Mouse (Mus musculus): ENCODE measurements around the gene Cemip2. TPM values are rescaled to one million over a fixed set of nuclear protein-coding genes. Genes with fewer than 3 reads are reported as not detected.

Gene Cemip2
- 14.1 and 16.3 TPM in 2 replicates for polyA plus RNA-seq (2015; fragmentation: Nextera tagmentation; extraction: Ambion mirVana)

GRCm38 (mm10) chr19:21778147-21778917 lies at the start of gene Cemip2:
Gene Cemip2 (plus strand): TSS chr19:21778342.
- H3K27me3 ChIP-seq (ENCODE audit: insufficient read depth, low read length): no peaks in the 10 kb centered on the region
- TF ChIP-seq CTCF (IDR thresholded peaks at IDR 0.05; ENCODE audit: low read depth): peak; percentile 65
- peak within 1 kb of the TSS; percentile 89 for H3K4me3 ChIP-seq (replicated peaks; ENCODE audit: low read depth, low read length)
- peak within 1 kb of the TSS; percentile 97 for H3K27ac ChIP-seq
- under 1% methylated on average over 70 of the region's 75 CpGs for WGBS
- peak within 1 kb of the TSS; percentile 82 for H3K4me2 ChIP-seq (ENCODE audit: low read length)
- H3K9ac ChIP-seq (ENCODE audit: low read depth, low read length): peak within 1 kb of the TSS; percentile 87
- ATAC-seq (replicated peaks; ENCODE audit: low FRiP score, low read depth) (peak; percentile 97), DNase-seq (ENCODE audit: low spot score) (peak; percentile 96)
- H3K4me1 ChIP-seq (replicated peaks; ENCODE audit: insufficient read depth, low read length): peaks cover 33% of the 10 kb centered on the region
- no peaks in the 10 kb centered on the region for H3K36me3 ChIP-seq (ENCODE audit: insufficient read depth, low read length)
- no peaks in the 10 kb centered on the region for H3K9me3 ChIP-seq (replicated peaks; ENCODE audit: low read length)

GRCm38 (mm10) chr19:21728342-21728741 lies 49.8 kb upstream of the Cemip2 start:
- Histone ChIP-seq H3K4me2 (ENCODE audit: low read length) (no peak overlapping the region), H3K36me3 (ENCODE audit: insufficient read depth, low read length) (no peaks in the 10 kb centered on the region), H3K9me3 (replicated peaks; ENCODE audit: low read length) (no peaks in the 10 kb centered on the region), H3K9ac (ENCODE audit: low read depth, low read length) (no peak overlapping the region), H3K4me1 (replicated peaks; ENCODE audit: insufficient read depth, low read length) (no peaks in the 10 kb centered on the region; the same call in 1 of the 2 replicates), H3K27ac (no peak overlapping the region), H3K27me3 (ENCODE audit: insufficient read depth, low read length) (no peaks in the 10 kb centered on the region), H3K4me3 (replicated peaks; ENCODE audit: low read depth, low read length) (no peak overlapping the region)
- no peak for DNase-seq (ENCODE audit: low spot score)
- no peak for TF ChIP-seq CTCF (IDR thresholded peaks at IDR 0.05; ENCODE audit: low read depth)
- ATAC-seq (replicated peaks; ENCODE audit: low FRiP score, low read depth): no peak
- 91% methylated on average over 6 of the region's 6 CpGs for WGBS

- WGBS: 84% methylated on average over 5 of the region's 5 CpGs
- no peak for TF ChIP-seq CTCF (IDR thresholded peaks at IDR 0.05; ENCODE audit: low read depth)
- no peak overlapping the region for H3K4me3 ChIP-seq (replicated peaks; ENCODE audit: low read depth, low read length)
- H3K4me1 ChIP-seq (replicated peaks; ENCODE audit: insufficient read depth, low read length): no peaks in the 10 kb centered on the region; the same call in 1 of the 2 replicates
- ATAC-seq (replicated peaks; ENCODE audit: low FRiP score, low read depth): no peak
- H3K9me3 ChIP-seq (replicated peaks; ENCODE audit: low read length): no peaks in the 10 kb centered on the region
- no peak for DNase-seq (ENCODE audit: low spot score)
- H3K36me3 ChIP-seq (ENCODE audit: insufficient read depth, low read length): no peaks in the 10 kb centered on the region
- H3K27ac ChIP-seq: no peak overlapping the region
- H3K9ac ChIP-seq (ENCODE audit: low read depth, low read length): no peak overlapping the region
- no peak overlapping the region for H3K4me2 ChIP-seq (ENCODE audit: low read length)
- no peaks in the 10 kb centered on the region for H3K27me3 ChIP-seq (ENCODE audit: insufficient read depth, low read length)
Measured at GRCm38 (mm10) chr19:21731887-21732286, 46.3 kb upstream of the Cemip2 start.

GRCm38 (mm10) chr19:21733176-21733575 lies 45.0 kb upstream of the Cemip2 start:
- Histone ChIP-seq H3K27ac (no peak overlapping the region), H3K4me2 (ENCODE audit: low read length) (no peak overlapping the region), H3K9me3 (replicated peaks; ENCODE audit: low read length) (no peaks in the 10 kb centered on the region), H3K4me3 (replicated peaks; ENCODE audit: low read depth, low read length) (no peak overlapping the region), H3K27me3 (ENCODE audit: insufficient read depth, low read length) (no peaks in the 10 kb centered on the region), H3K9ac (ENCODE audit: low read depth, low read length) (no peak overlapping the region), H3K36me3 (ENCODE audit: insufficient read depth, low read length) (no peaks in the 10 kb centered on the region), H3K4me1 (replicated peaks; ENCODE audit: insufficient read depth, low read length) (no peaks in the 10 kb centered on the region; the same call in 1 of the 2 replicates)
- no peak for TF ChIP-seq CTCF (IDR thresholded peaks at IDR 0.05; ENCODE audit: low read depth)
- no peak for ATAC-seq (replicated peaks; ENCODE audit: low FRiP score, low read depth)
- DNase-seq (ENCODE audit: low spot score): no peak
- 95% methylated on average over 2 of the region's 2 CpGs for WGBS

GRCm38 (mm10) chr19:21734112-21734511 lies 44.0 kb upstream of the Cemip2 start:
- TF ChIP-seq CTCF (IDR thresholded peaks at IDR 0.05; ENCODE audit: low read depth): peak; percentile 69
- WGBS: 34% methylated on average over 5 of the region's 5 CpGs
- Histone ChIP-seq H3K27ac (no peak overlapping the region), H3K27me3 (ENCODE audit: insufficient read depth, low read length) (no peaks in the 10 kb centered on the region), H3K4me1 (replicated peaks; ENCODE audit: insufficient read depth, low read length) (no peaks in the 10 kb centered on the region; the same call in 1 of the 2 replicates), H3K9me3 (replicated peaks; ENCODE audit: low read length) (no peaks in the 10 kb centered on the region), H3K4me3 (replicated peaks; ENCODE audit: low read depth, low read length) (no peak overlapping the region), H3K4me2 (ENCODE audit: low read length) (no peak overlapping the region), H3K36me3 (ENCODE audit: insufficient read depth, low read length) (no peaks in the 10 kb centered on the region), H3K9ac (ENCODE audit: low read depth, low read length) (no peak overlapping the region)
- ATAC-seq (replicated peaks; ENCODE audit: low FRiP score, low read depth) (no peak), DNase-seq (ENCODE audit: low spot score) (peak; percentile 61)

- Histone ChIP-seq H3K9me3 (replicated peaks; ENCODE audit: low read length) (no peaks in the 10 kb centered on the region), H3K9ac (ENCODE audit: low read depth, low read length) (no peak overlapping the region), H3K27ac (peak overlapping the region; percentile 79), H3K36me3 (ENCODE audit: insufficient read depth, low read length) (no peaks in the 10 kb centered on the region), H3K4me2 (ENCODE audit: low read length) (peak overlapping the region; percentile 28), H3K4me3 (replicated peaks; ENCODE audit: low read depth, low read length) (no peak overlapping the region), H3K4me1 (replicated peaks; ENCODE audit: insufficient read depth, low read length) (no peaks in the 10 kb centered on the region; the same call in 1 of the 2 replicates), H3K27me3 (ENCODE audit: insufficient read depth, low read length) (no peaks in the 10 kb centered on the region)
- TF ChIP-seq CTCF (IDR thresholded peaks at IDR 0.05; ENCODE audit: low read depth): no peak
- ATAC-seq (replicated peaks; ENCODE audit: low FRiP score, low read depth): no peak
- 40% methylated on average over 18 of the region's 18 CpGs for WGBS
- DNase-seq (ENCODE audit: low spot score): peak; percentile 58
Measured at GRCm38 (mm10) chr19:21737446-21737845, 40.7 kb upstream of the Cemip2 start.
